Mouse (Mus musculus) MEL (cell line): Measurements from ENCODE around the gene Sgsm2. TPM values are rescaled to one million over a fixed set of nuclear protein-coding genes. Genes with fewer than 3 reads are reported as not detected.

Source experiments
- DNase-seq: peaks from one replicate; pipeline ENCODE4 v3.0.0; 2011; ENCODE audit warnings: low read depth, low spot score
- H3K27ac ChIP-seq: 2 replicates; pipeline ENCODE4 v1.5.1; 2012; ENCODE audit warnings: low read depth, mild to moderate bottlenecking, control low read depth, low read length, moderate library complexity; ENCODE audit not compliant: control insufficient read depth
- H3K27me3 ChIP-seq, 2 experiments: fragments of 150-350 bp in 1 of 2; sonication (generic) in 1 of 2; 2 replicates each; pipeline ENCODE4 v1.6.1; 2012; ENCODE audit warnings: low read length in 2 of 2, mild to moderate bottlenecking in 2 of 2, improper control_type of control experiment in 1 of 2, moderate library complexity in 1 of 2; ENCODE audit not compliant: insufficient read depth in 2 of 2, control insufficient read depth in 1 of 2
- H3K36me3 ChIP-seq, 2 experiments: 2 replicates each; pipeline ENCODE4 v1.6.1; 2012 to 2014; ENCODE audit warnings: low read length in 2 of 2, improper control_type of control experiment in 1 of 2, inconsistent platforms in 1 of 2, mild to moderate bottlenecking in 1 of 2; ENCODE audit not compliant: insufficient read depth in 2 of 2, control insufficient read depth in 1 of 2
- H3K4me1 ChIP-seq, 2 experiments: fragments of 150-350 bp in 1 of 2; sonication (generic) in 1 of 2; 2 replicates each; pipeline ENCODE4 v1.6.1; 2012; ENCODE audit warnings: low read length in 2 of 2, improper control_type of control experiment in 1 of 2, mild to moderate bottlenecking in 1 of 2; ENCODE audit not compliant: insufficient read depth in 2 of 2, control insufficient read depth in 1 of 2
- H3K4me3 ChIP-seq, 2 experiments: fragments of 150-350 bp in 1 of 2; sonication (generic) in 1 of 2; 2 replicates each; pipeline ENCODE4 v1.5.1; 2012; ENCODE audit warnings: low read depth in 2 of 2, low read length in 2 of 2, mild to moderate bottlenecking in 2 of 2, moderate library complexity in 2 of 2, control low read depth in 1 of 2, improper control_type of control experiment in 1 of 2; ENCODE audit not compliant: control insufficient read depth in 1 of 2, insufficient read depth in 1 of 2
- H3K79me2 ChIP-seq: 2 replicates; pipeline ENCODE4 v1.6.1; 2012; ENCODE audit warnings: mild to moderate bottlenecking, low read length, moderate library complexity; ENCODE audit not compliant: control insufficient read depth, poor library complexity, insufficient read depth
- H3K9ac ChIP-seq: 2 replicates; pipeline ENCODE4 v1.6.1; 2012; ENCODE audit warnings: low read depth, mild to moderate bottlenecking, control low read depth, low read length, moderate library complexity; ENCODE audit not compliant: control insufficient read depth, poor library complexity, severe bottlenecking
- H3K9me3 ChIP-seq: fragments of 150-350 bp; sonication (generic); replicated peaks from 2 replicates; pipeline ENCODE4 v1.6.1; 2012; ENCODE audit warnings: mild to moderate bottlenecking, low read length, improper control_type of control experiment, moderate library complexity; ENCODE audit not compliant: insufficient read depth
- CTCF ChIP-seq, 3 experiments: IDR thresholded peaks in 2 of 3; conservative IDR thresholded peaks in 1 of 3; 2 replicates each; pipeline ENCODE4 v1.5.1; 2011 to 2012; ENCODE audit warnings: low read length in 3 of 3, low read depth in 2 of 3, mild to moderate bottlenecking in 2 of 3, improper control_type of control experiment in 1 of 3, inconsistent platforms in 1 of 3, mixed read lengths in 1 of 3, moderate library complexity in 1 of 3; ENCODE audit not compliant: control insufficient read depth in 1 of 3, insufficient read depth in 1 of 3, poor library complexity in 1 of 3, severe bottlenecking in 1 of 3
- E2F4 ChIP-seq: IDR thresholded peaks from 2 replicates; pipeline ENCODE4 v1.6.1; 2011; ENCODE audit warnings: low read depth, low read length, improper control_type of control experiment, borderline replicate concordance
- EP300 ChIP-seq, 2 experiments: IDR thresholded peaks; 2 replicates each; pipeline ENCODE4 v1.6.1; 2011; ENCODE audit warnings: improper control_type of control experiment in 2 of 2, low read length in 2 of 2, low read depth in 1 of 2, mild to moderate bottlenecking in 1 of 2
- ETS1 ChIP-seq: IDR thresholded peaks from 2 replicates; pipeline ENCODE4 v1.6.1; 2012; ENCODE audit warnings: low read depth, mild to moderate bottlenecking, inconsistent platforms, low read length, improper control_type of control experiment, moderate library complexity
- GATA1 ChIP-seq: IDR thresholded peaks from 2 replicates; pipeline ENCODE4 v1.6.1; 2011; ENCODE audit warnings: low read depth, low read length, improper control_type of control experiment
- MAZ ChIP-seq: IDR thresholded peaks from 2 replicates; pipeline ENCODE4 v1.6.1; 2012; ENCODE audit warnings: low read depth, mild to moderate bottlenecking, inconsistent platforms, low read length, improper control_type of control experiment
- MEF2A ChIP-seq: IDR thresholded peaks from 2 replicates; pipeline ENCODE4 v1.6.1; 2014; ENCODE audit warnings: low read depth, mild to moderate bottlenecking, inconsistent platforms, low read length, improper control_type of control experiment; ENCODE audit not compliant: poor library complexity, insufficient replicate concordance, severe bottlenecking; ENCODE audit errors: extremely low read depth
- MXI1 ChIP-seq: IDR thresholded peaks from 2 replicates; pipeline ENCODE4 v1.6.1; 2011; ENCODE audit warnings: mild to moderate bottlenecking, low read depth, low read length, improper control_type of control experiment
- MYB ChIP-seq: IDR thresholded peaks from 2 replicates; pipeline ENCODE4 v1.6.1; 2011; ENCODE audit warnings: mild to moderate bottlenecking, low read depth, low read length, improper control_type of control experiment
- MYC ChIP-seq: IDR thresholded peaks from 2 replicates; pipeline ENCODE4 v1.6.1; 2011; ENCODE audit warnings: low read depth, mild to moderate bottlenecking, low read length, improper control_type of control experiment, moderate library complexity
- NELFE ChIP-seq: IDR thresholded peaks from 2 replicates; pipeline ENCODE4 v1.6.1; 2011; ENCODE audit warnings: low read depth, low read length, improper control_type of control experiment
- NRF1 ChIP-seq: IDR thresholded peaks from 2 replicates; pipeline ENCODE4 v1.6.1; 2014; ENCODE audit warnings: low read depth, mild to moderate bottlenecking, inconsistent platforms, low read length, improper control_type of control experiment, moderate library complexity; ENCODE audit not compliant: poor library complexity, insufficient read depth, severe bottlenecking
- RAD21 ChIP-seq: IDR thresholded peaks from 2 replicates; pipeline ENCODE4 v1.6.1; 2011; ENCODE audit warnings: mild to moderate bottlenecking, low read depth, low read length, improper control_type of control experiment
- RCOR1 ChIP-seq: IDR thresholded peaks from 2 replicates; pipeline ENCODE4 v1.6.1; 2012; ENCODE audit warnings: low read depth, mild to moderate bottlenecking, inconsistent platforms, low read length, improper control_type of control experiment
- SIN3A ChIP-seq: IDR thresholded peaks from 2 replicates; pipeline ENCODE4 v1.6.1; 2012; ENCODE audit warnings: low read length, improper control_type of control experiment, inconsistent platforms
- SMC3 ChIP-seq: IDR thresholded peaks from 2 replicates; pipeline ENCODE4 v1.6.1; 2011; ENCODE audit warnings: low read depth, low read length, improper control_type of control experiment
- TAL1 ChIP-seq: IDR thresholded peaks from 2 replicates; pipeline ENCODE4 v1.6.1; 2012; ENCODE audit warnings: mild to moderate bottlenecking, inconsistent platforms, low read length, moderate library complexity, mixed read lengths
- TCF12 ChIP-seq: IDR thresholded peaks from 2 replicates; pipeline ENCODE4 v1.6.1; 2014; ENCODE audit warnings: low read depth, mild to moderate bottlenecking, inconsistent platforms, low read length, improper control_type of control experiment, moderate library complexity
- UBTF ChIP-seq: IDR thresholded peaks from 2 replicates; pipeline ENCODE4 v1.6.1; 2012; ENCODE audit warnings: low read depth, mild to moderate bottlenecking, inconsistent platforms, low read length, improper control_type of control experiment, moderate library complexity, borderline replicate concordance; ENCODE audit not compliant: insufficient read depth
- ZNF384 ChIP-seq: IDR thresholded peaks from 2 replicates; pipeline ENCODE4 v1.6.1; 2012; ENCODE audit warnings: low read depth, mild to moderate bottlenecking, inconsistent platforms, low read length, improper control_type of control experiment
- polyA plus RNA-seq, 2 experiments: library from polyadenylated mRNA; stranded (reverse) in 1 of 2; unstranded in 1 of 2; fragments of >175 nt in 1 of 2; fragments of >200 nt in 1 of 2; gene quantifications; 2 replicates each; pipeline versions ENCODE4 v1.2.1 to v1.2.4; 2012; ENCODE audit warnings: low replicate concordance in 2 of 2, low read depth in 1 of 2; ENCODE audit not compliant: insufficient read length in 2 of 2, insufficient read depth in 1 of 2, missing spikeins in 1 of 2
- total RNA-seq: library from RNA; depleted of rRNA; stranded (reverse); fragments of 300-350 nt; gene quantifications from 2 replicates; pipeline ENCODE4 v1.2.3, GENCODE M21; 2012

The Sgsm2 gene
- total and polyA plus RNA-seq, 3 experiments: 7.2 to 15.1 TPM; not detected in 1

DNA sequence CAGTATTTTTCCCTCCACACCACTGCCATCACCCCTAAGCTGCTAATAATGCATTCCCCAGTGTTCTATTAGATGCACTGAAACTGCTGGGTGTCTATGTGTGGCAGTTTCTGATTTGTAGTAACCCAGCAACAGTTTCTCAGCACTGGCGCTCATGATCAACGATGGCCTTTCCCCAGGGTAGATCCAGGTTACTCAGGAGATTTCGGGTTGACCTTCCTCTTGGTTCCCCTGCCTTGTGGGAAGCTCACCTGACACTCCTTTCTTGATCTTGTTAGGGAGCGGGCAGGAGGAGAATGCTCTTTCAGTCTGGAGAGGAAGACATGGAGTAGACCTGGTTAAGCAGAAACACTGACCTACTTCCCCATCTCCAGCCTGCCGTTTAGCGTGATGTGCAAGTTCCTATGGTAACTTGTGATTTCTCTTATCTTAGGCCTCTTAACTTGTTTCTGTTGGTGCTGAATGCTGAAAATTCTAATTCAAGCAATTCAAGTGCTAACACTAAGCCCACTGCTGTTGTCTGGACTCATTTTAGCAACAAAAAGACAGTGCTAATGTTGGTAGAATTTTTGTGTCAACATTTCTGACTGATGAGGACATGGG, 88.5 kb downstream of the Sgsm2 start:
- no peaks in the 10 kb centered on the region for H3K27me3 ChIP-seq
- H3K4me3 ChIP-seq: no peak overlapping the region
- H3K4me1 ChIP-seq: peaks cover 0 to 6% of the 10 kb centered on the region in 2 experiments; a peak in 2 of 4 replicates
- H3K36me3 ChIP-seq: peaks cover 20 to 42% of the 10 kb centered on the region in 2 experiments
- no peak overlapping the region for H3K9ac ChIP-seq
- no peak; the same call in 1 of the 2 replicates for TF ChIP-seq MYB
- peak; percentile 74 for TF ChIP-seq RCOR1
- peak; percentile 85 for TF ChIP-seq SIN3A
- no peak for TF ChIP-seq MEF2A
- TF ChIP-seq EP300 (IDR thresholded peaks at IDR 0.05; ENCODE audit: low read depth in 1 of 2, low read length in 2 of 2): peak; percentile 40 to 55; a peak in 3 of 4 replicates
- TF ChIP-seq GATA1: peak; percentile 82
- 0 out of 2 replicates have a peak, but pooled peaks have one; percentile 37 for TF ChIP-seq MXI1
- TF ChIP-seq TAL1: no peak
- TF ChIP-seq TCF12: 0 out of 2 replicates have a peak, but pooled peaks have one; percentile 22
- TF ChIP-seq MYC: 0 out of 2 replicates have a peak, but pooled peaks have one; percentile 39
- TF ChIP-seq ETS1: 0 out of 2 replicates have a peak, but pooled peaks have one; percentile 30
- TF ChIP-seq NELFE: no peak
- no peak for TF ChIP-seq E2F4
- TF ChIP-seq CTCF (IDR thresholded peaks at IDR 0.05 in 2 of 3, conservative IDR thresholded peaks at IDR 0.05 in 1 of 3; ENCODE audit: control insufficient read depth in 1 of 3, insufficient read depth in 1 of 3, low read depth in 2 of 3, low read length in 3 of 3, poor library complexity in 1 of 3, severe bottlenecking in 1 of 3): no peak
- no peak for TF ChIP-seq UBTF
- no peak for TF ChIP-seq NRF1
- no peak for TF ChIP-seq ZNF384
- TF ChIP-seq SMC3: no peak
- no peak for TF ChIP-seq MAZ
- no peak for TF ChIP-seq RAD21
- no peaks in the 10 kb centered on the region for H3K9me3 ChIP-seq
- H3K79me2 ChIP-seq: no peaks in the 10 kb centered on the region; the same call in 1 of the 2 replicates
- peak; percentile 83 for DNase-seq
- no peak overlapping the region for H3K27ac ChIP-seq
